Mouse (Mus musculus): Measurements from ENCODE around the gene Stip1. TPM values are rescaled to one million over a fixed set of nuclear protein-coding genes. Genes with fewer than 3 reads are reported as not detected.
"Not testable (repeated sequence)": the region's sequence is repeated elsewhere in the genome, so short reads cannot be mapped to it uniquely, and the experiment has no call there.

The Stip1 gene
- total RNA-seq, 2 experiments from 2014 or later: 169 to 202 TPM

DNA sequence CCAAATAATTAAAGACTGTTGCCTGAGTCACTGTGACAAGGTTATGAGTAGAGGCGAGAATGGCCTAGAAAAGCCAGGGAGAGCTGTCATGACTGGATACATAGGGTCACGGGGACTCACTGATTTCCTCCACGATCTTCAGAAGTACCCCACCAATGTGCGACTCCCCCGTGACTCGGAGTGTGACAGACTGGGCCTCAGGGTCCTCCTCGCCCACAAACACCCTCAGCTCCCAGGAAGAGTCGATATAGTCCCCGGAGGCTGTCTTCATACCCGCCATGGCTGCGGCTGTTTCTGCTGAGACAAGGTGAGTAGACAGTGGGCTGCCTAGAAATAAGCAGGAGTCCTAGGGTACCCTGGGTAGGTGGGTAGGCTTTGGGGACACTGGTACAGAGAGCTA, 21.2 kb downstream of the Stip1 start:
- DNase-seq (ENCODE audit: extremely low spot score in 1 of 2, low spot score in 1 of 2): no peak

DNA sequence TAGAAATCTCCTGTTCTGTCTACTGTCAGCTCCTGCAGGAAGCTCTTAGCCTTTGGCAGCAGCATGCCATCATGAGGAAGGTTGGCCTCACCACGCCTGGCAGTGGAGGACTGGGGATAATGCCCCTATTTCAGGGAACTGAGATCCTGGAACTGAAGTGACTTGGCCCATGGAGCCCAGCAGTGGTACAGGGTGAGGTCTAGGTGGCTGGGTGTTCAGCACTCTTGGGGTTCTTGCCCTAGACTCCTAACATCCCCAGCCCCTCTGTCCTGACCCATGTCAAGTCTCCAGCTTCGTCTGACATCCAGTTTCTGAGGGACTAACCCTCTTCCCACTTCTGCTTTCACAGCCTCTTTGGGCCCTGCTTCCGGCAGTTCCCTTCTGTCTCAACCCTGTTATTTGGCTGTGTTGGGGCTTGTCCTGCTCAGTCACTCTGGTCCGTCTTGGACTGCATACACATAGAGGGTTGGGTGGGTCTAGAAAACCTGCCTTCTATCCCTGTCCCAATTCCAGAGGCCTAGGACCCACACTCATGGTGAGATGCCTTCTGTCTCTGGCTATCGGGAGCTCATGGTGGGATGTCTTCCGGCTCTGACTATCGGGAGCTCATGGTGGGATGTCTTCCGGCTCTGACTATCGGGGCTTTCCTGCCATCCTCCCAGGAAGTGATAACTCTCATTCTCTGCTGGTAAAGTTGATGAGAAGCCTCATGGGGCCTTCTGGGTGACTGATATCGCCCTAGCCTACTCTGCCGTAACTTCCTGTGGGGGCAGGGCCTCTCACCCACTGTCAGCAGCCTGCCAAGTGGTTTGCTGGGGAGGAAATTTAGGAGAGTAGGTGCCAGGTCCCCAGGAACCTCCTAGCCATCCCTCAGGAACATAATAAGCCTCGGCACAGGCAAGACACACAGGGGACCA, 22.0 kb downstream of the Stip1 start:
- DNase-seq (ENCODE audit: extremely low spot score in 1 of 2, low spot score in 1 of 2): no peak

DNA sequence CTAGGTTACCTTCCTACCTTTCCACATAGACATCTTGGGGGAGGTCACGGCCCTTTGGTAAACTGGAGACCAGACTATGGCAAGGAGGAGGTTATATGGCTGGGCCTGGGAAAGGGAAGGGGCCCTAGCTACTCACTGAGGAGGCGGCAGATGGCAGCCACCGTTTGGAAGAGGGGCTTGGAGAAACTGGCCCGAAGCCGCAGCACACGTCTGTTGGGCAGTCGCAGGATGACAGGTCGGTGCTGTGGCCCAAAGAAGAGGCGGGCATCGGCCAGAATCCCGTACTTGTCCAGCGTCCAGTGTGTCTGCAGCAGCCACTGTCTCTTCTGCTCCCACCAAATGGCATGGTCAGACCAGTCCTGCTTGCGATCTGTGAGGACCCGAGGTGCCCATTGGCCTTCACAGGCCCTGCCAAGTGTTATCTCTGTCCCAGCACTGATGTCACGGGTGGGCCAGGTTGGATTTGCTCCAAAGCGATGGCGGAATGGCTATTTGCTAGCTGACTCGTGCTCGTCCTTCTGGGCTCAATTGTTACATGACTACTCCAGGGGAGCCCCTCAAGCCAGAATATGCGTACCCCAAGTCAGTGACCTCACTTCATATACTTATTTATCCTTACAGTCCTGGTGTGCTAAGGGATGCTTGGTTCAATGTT, 25.2 kb downstream of the Stip1 start:
- DNase-seq (ENCODE audit: extremely low spot score in 1 of 2, low spot score in 1 of 2): no peak

DNA sequence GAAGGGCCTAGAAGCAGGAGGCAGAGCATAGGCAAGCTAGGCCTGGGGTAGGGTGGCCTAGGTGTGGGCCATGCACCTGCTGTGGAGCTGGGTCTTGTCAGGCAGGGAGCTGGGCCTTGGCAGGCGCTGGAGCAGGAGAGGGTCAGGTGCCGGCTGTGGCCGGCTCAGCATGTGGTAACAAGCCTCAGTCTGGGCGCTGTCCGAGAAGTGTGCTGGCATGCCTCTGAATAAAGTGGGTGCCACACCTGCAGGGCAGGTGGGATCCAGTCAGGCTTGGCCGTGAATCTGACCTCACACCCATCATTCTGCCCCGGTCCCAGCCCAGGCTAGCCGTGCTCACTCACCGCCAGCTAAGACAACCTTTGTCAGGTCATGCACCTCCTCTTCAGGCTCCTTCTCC, 25.8 kb downstream of the Stip1 start:
- no peak for DNase-seq (ENCODE audit: extremely low spot score in 1 of 2, low spot score in 1 of 2)

DNA sequence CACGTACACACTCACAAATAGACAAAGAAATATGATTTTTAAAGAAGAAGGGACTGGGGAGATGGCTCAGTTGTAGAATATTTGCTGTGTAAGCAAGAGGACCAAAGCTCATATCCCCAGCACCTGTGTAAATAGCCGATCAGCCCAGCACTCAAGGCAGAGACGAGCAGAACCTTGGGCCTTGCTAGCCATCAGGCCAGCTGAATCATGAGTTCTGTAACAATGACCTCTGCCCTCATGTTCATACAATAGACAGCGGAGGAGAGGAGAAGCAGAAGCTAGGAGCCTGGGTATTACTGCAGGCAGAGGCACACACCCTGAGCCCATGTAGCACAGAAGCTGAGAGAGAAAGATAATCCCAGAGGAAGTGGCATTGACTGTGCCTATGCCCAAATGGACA, 27.3 kb downstream of the Stip1 start:
- DNase-seq (ENCODE audit: extremely low spot score in 1 of 2, low spot score in 1 of 2): no peak

DNA sequence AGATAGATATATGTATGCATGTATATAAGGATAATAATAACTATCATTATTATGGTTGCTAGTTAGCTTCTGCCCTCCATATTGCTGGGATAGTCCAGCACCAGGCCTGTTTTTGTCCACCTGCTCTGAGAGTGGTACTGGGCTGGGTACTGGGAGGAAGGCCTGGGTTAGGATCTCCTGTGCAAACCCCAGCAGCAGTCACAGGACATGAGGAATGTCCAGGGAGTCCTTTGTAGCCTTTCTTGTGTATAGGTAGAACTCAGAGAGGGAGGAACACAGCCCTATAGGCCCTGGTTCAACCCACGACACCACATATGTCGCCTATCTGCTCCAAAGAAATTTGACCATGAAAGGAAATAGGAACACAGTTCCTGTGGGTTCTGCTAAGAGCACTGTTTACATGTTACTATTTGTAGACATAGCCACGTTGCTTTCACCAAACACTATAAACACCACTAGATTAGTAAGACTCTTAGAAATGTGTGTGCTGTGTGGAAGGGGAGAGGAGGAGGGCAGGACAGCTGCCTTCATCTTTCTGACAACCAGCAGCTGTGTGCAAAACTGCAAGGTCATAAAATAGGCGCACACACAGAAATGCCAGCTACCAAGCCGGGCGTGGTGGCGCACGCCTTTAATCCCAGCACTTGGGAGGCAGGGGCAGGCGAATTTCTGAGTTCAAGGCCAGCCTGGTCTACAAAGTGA, 32.7 kb downstream of the Stip1 start:
- DNase-seq (ENCODE audit: extremely low spot score in 1 of 2, low spot score in 1 of 2): no peak

DNA sequence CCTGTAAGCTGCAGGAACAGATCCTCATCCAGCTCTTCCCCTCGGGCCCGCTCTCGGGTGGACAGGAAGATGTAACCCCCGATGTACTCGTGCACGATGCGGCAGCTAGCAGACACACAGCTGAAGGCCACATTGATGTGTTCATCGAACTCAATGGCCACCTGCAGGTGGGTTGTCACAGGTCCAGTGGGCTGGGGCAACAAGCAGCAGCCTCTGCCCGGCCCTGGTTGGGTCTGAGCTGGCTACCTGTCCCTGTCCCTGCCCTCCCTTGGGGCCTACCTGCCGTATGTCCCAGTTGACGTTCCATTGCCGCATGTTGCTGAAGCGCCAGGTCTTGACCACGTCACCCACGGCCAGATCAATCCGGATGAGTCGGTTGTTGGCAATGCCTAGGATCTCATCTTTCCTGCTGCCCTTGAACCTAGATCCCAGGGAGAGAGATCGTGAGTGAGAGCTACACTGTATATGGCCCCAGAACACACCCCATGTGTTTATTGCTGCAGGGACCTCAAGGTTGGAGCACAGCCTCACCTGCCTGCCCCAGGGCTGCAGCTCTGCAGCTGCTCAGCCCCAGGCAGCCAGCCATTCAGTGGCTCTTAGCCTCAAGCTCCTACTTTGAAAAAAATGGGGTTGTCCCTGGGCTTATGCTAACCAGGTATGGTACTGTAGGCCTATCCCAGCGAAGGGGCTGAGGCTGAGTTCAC, 40.3 kb downstream of the Stip1 start:
- DNase-seq (ENCODE audit: extremely low spot score in 1 of 2, low spot score in 1 of 2): no peak

DNA sequence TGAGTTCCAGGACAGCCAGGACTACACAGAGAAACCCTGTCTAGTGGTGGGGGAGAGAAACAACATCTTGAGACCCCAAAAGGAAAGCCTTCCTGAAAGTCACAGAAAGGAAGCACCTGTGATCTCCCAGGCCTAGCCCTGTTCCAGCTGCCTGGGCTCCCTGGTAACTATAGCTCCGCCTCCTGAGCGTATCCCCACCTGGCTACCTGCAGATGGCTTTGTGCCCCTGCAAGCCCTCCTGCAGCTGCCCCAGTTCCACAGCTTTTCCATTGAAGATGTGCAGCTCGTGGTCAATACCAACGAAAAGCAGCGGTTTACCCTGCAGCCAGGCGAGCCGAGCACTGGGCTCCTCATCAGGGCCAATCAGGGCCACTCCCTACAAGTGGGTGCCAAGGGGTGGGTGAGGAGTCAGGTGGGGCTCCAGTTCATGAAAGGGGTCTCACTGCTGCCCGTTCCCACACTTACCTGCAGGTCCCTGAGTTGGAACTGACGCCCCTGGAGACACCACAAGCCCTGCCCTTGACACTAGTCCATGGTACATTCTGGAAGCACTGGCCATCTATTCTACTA, 42.0 kb downstream of the Stip1 start:
- no peak for DNase-seq (ENCODE audit: extremely low spot score in 1 of 2, low spot score in 1 of 2)

DNA sequence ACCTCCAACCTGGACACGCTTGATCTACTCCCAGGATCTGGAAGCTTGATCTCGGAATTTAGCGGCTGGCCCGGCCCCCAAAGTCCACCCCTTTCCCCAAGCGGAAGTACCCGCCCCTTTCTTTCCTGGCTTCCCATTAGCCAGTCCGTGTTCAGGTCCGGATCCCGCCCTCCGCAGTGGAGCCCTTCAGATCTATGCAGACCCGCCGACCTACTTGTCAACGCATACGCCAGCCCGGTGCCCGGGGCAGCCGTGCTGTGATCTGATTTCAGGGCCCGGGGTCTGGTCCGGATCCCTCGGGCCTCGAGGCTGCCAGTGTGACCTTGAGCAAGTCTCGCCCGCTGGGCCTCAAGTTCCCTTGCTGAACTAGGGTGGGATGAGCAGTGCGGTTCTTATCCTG, 43.8 kb downstream of the Stip1 start, which contains the start of the genes Nudt22 and Trpt1:
Gene Nudt22, minus strand, starts transcription at position 112 of the 400 bp plus-strand sequence.
Gene Trpt1, plus strand, starts transcription at position 126 of the 400 bp plus-strand sequence.
- peak; percentile 62 to 73 for DNase-seq (ENCODE audit: extremely low spot score in 1 of 2, low spot score in 1 of 2)

DNA sequence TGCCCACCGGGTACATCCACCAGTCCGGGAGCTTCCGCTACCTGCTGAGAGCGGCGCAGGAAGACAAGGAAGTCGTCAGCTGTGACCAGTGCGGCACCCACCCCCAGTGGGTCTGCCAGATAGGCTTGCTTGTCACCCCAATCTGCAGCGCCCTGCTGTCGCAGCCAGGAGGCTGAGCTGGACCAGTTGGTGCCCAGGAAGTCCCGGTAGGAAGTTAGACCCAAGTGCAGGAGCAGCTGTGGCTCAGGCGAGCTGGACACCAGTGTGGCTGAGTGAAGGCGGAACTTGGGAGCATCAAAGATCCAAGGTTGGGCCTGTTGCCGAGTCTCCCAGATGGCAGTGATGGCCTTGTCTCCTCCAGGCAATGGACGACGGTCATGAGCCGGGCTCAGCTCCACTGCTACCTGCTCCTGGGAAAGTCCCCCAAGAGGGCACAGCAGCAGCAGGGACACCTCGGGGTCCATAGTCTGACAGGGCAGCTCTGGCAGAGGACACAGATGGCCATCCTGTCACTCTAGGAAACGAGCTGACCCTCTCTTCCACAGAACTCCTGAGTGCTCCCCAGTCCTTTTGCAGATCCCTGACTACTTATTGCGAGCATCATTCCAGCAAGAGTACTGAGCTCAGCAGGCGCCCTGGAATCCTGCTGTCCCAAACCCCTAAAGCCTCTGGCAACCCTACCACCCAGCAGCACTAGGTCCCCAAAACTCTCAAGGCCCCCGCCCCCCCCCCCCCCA, 44.3 kb downstream of the Stip1 start:
- no peak for DNase-seq (ENCODE audit: extremely low spot score in 1 of 2, low spot score in 1 of 2)

DNA sequence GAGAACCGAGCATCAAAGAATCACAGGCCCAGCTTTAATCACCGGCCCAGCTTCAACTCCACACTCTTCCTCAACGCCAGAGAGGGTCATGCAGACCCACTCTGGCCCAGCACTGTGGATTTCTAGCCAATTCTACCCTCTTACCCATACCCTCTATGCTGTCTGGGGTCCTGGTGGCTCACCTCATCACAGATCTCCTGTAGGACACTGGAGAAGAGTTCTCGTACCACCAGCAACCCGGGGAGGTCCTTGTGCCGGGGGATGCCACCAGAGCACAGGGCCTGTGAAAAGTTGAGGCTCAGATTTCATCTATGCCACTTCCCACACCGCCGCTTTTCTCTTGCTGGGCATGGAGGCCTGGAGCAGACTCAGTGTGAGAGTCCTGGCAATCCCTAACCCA, 45.3 kb downstream of the Stip1 start:
- no peak for DNase-seq (ENCODE audit: extremely low spot score in 1 of 2, low spot score in 1 of 2)

DNA sequence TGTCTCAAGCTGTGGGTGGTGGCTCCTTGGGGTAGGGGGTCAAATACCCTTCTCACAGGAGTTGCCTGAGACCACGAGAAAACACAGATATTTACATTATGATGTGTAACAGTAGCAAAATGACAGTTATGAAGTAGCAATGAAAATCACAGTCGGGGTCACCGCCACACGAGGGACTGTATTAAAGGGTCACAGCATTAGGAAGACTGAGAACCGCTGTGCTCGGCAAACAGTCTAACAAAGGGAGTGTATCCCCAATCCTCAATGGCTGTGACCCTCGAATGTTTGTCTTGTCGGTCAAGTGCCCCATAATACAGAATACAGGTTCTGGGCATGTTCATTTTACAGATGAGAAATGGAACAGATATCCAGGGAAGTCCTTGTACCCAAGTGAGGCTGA, 45.8 kb downstream of the Stip1 start:
- no peak for DNase-seq (ENCODE audit: extremely low spot score in 1 of 2, low spot score in 1 of 2)

DNA sequence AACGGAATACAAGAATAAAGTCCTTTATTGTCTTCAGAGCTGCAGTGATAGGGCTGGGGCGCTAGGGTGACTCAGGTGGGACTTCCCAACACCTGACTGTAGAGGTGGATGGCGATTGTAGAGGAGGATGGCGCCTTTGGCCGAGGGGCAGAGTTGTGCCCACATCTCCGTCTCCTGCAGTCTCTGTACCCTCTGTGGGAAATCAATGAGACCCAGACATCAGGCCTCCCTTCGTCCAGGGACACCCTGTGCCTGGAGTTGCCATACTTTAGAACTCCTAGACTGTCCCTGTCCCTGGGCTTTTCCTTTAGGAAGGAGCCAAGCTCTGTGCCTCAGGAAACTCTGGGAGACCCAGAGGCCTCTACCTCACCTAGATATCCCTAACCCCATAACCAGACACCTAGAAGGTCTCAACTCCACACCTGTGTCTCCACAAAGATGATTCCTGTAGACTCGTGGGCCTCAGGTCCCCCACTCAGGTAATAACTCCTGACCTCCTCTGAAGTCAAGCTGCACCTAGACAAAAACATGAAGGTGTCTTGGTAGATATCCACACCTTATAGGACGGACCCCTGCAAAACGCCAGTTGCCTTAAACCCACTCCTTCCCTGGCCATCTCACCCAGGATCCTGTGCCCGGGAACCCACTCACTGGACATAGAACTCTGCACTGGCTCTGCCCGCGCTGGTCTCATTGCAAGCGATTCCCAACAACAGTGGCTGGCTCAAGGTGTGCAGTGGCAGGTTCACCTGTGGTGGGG, 46.6 kb downstream of the Stip1 start:
- DNase-seq (ENCODE audit: extremely low spot score in 1 of 2, low spot score in 1 of 2): no peak

DNA sequence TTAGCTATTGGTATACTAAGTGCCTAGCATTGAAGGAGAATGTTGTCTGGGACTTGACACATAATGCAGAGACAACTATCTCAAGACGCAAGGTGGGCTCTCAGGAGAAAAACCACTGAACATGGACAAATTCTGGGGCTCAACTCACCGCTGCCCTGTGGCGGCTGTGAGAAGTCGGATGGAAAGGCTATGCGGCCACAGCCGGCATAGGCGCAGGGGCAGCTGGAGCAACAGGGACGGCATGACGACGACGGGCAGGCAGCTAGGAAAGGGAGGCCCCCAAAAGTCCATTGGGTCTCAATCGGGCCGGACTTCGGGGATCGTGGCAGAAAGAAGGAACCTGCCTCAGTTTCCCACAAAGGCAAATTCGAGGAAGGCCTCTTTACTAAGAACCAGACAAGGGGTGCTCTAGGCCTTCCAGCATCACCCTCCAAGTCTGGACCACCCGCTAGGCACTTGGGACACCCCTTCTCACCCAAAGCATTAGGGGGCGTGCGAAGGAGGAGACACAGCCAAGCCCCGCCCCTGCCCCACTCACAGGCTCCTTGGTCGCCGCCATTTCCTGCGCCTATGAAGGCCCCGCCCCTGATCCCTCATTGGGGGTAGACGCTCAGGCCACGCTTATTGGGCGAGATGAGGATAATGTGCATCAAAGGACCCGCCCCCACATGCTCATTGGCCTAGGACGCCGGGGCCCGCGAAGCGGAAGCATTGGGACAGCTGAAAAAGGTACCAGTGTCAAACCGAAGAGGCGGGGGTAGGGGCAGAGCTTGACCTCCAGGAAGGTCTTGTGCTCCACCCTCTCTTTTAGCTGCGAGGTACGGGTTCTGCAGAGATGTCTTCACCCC, 47.5 kb downstream of the Stip1 start, which contains the start of gene Dnajc4:
Gene Dnajc4, minus strand, starts transcription at position 562 of the 848 bp plus-strand sequence.
- peak; percentile 77 to 86 for DNase-seq (ENCODE audit: extremely low spot score in 1 of 2, low spot score in 1 of 2)

DNA sequence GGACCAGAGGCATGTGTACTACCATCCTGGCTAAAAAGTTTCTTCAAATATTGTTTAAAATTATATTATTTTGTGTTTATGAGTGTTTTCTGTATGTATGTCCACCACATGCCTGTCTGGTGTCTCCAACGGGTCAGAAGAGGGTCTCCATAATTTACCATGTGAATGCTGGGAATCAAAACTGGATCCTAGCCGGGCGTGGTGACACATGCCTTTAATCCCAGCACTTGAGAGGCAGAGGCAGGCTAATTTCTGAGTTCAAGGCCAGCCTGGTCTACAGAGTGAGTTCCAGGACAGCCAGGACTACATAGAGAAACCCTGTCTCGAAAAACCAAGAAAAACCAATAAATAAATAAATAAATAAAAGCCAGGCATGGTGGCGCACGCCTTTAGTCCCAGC, 48.6 kb downstream of the Stip1 start:
- DNase-seq (ENCODE audit: extremely low spot score in 1 of 2, low spot score in 1 of 2): not testable (repeated sequence)

DNA sequence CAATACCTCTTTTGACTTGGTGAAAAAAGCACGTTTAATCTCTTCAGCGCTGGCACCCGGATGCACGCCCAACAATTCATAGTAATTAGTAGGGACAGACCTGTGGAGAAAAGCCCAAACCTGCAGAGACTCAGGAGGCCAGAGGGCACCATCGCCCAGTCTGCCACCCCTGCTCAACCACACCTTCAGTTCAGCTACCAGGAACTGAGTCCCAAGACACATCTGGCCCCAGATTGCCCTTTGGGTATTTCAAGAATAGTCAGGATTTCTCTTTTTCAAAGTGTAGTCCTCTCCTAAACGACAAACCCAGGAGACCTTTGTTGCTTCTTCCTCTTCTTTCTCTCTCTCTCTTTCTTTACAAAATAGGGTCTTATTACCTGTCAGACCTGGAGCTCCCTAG, 49.1 kb downstream of the Stip1 start:
- DNase-seq (ENCODE audit: extremely low spot score in 1 of 2, low spot score in 1 of 2): no peak

DNA sequence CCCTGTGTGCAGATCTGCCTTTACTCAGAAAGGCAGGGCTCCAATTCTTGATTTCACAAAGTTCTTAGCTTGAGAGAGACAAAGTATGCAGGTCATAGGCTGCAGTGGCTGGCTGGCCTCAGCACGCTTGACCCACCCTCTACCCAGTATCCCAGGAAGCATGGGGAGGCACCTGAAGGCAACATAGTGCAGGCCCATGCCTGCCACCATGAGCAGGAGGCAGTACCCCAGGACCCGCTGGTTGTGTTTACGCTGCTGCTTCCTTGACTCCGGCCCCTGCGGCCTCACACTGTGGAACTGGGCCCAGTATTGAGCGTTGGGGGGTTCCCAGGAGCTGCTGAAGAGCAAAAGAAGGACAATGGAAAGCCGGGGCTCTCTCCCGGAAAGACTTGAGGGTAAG, 50.5 kb downstream of the Stip1 start:
- DNase-seq (ENCODE audit: extremely low spot score in 1 of 2, low spot score in 1 of 2): no peak

DNA sequence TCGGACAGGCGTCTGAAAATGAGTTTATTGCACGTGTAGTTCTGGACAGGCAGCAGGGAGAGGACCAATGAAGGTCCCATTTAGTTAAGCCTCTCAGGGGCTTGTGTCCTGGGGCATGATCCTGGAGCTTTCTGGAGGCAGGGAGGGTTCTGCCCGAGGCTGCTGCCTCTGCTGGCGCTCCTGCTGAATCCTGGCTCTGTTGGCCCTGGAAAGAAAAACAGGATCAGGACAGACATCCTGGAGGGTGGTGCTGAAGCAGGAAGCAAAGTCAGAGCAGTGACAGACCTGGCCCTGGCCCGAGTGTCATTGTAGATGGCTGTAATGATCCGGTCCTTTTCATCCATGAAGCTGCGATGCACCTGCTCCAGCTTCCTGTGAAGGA, 51.9 kb downstream of the Stip1 start:
- DNase-seq (ENCODE audit: extremely low spot score in 1 of 2, low spot score in 1 of 2): no peak

Measured in layer of hippocampus, postnatal 25 days (tissue).